Mouse (Mus musculus): ENCODE data around the gene Gjb1.

GRCm38 (mm10) chrX:101388866-101389537, 12.8 kb downstream of the Gjb1 start:
- no peak for TF ChIP-seq POLR2A (IDR thresholded peaks at IDR 0.05; ENCODE audit: insufficient read depth, low read depth, low read length)
- TF ChIP-seq CTCF (IDR thresholded peaks at IDR 0.05): no peak
